Mouse (Mus musculus): ENCODE data around the gene Irgm1. TPM values are rescaled to one million over a fixed set of nuclear protein-coding genes. Genes with fewer than 3 reads are reported as not detected.
"Not testable (repeated sequence)": the region's sequence is repeated elsewhere in the genome, so short reads cannot be mapped to it uniquely, and the experiment has no call there.

The Irgm1 gene
- polyA plus RNA-seq, 1 experiment, result 20.1 TPM

GRCm38 (mm10) chr11:48831273-48831672 lies 40.2 kb downstream of the Irgm1 start:
- Histone ChIP-seq H3K36me3 (ENCODE audit: control insufficient read depth, insufficient read depth, low read length, poor library complexity, severe bottlenecking) (no peaks in the 10 kb centered on the region), H3K27me3 (ENCODE audit: control insufficient read depth, insufficient read depth, low read length, poor library complexity, severe bottlenecking) (no peaks in the 10 kb centered on the region; the same call in 1 of the 2 replicates), H3K4me1 (ENCODE audit: control insufficient read depth, insufficient read depth, low read length) (no peaks in the 10 kb centered on the region), H3K9me3 (replicated peaks; ENCODE audit: control insufficient read depth, insufficient read depth, low read length, poor library complexity, severe bottlenecking) (no peaks in the 10 kb centered on the region), H3K27ac (ENCODE audit: insufficient read depth, low read length) (no peak overlapping the region), H3K9ac (ENCODE audit: low read depth, poor library complexity, severe bottlenecking) (no peak overlapping the region), H3K4me3 (ENCODE audit: low read depth, low read length) (no peak overlapping the region)
- no peak for TF ChIP-seq POLR2A (IDR thresholded peaks at IDR 0.05; ENCODE audit: insufficient read depth, low read length)
- TF ChIP-seq EP300 (IDR thresholded peaks at IDR 0.05; ENCODE audit: insufficient read depth, low read depth, low read length), result no peak
- TF ChIP-seq CTCF (IDR thresholded peaks at IDR 0.05; ENCODE audit: low read depth, low read length), result no peak

DNA sequence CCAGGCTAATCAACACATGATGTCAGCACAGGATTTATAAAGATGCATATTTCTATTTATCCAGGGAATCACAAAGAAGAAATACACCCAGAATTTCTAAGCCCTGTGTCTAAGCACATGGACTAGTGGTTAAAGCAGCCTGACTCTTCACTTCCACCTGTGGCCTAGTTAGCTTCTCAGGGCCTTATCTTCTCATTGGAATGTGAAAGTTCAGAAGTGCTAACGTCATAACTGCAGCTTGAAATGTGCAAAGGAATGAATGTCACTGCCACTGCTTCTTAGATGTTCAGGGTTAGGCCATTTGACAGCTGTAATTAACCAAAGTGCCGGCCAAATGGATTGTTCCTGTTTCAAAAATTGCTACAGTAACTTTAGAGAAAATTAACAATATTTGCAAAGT lies 41.2 kb downstream of the Irgm1 start:
- TF ChIP-seq CTCF (IDR thresholded peaks at IDR 0.05; ENCODE audit: low read depth, low read length) (no peak), EP300 (IDR thresholded peaks at IDR 0.05; ENCODE audit: insufficient read depth, low read depth, low read length) (no peak), POLR2A (IDR thresholded peaks at IDR 0.05; ENCODE audit: insufficient read depth, low read length) (no peak)
- Histone ChIP-seq H3K27ac (ENCODE audit: insufficient read depth, low read length) (no peak overlapping the region), H3K9ac (ENCODE audit: low read depth, poor library complexity, severe bottlenecking) (no peak overlapping the region), H3K4me1 (ENCODE audit: control insufficient read depth, insufficient read depth, low read length) (no peaks in the 10 kb centered on the region), H3K4me3 (ENCODE audit: low read depth, low read length) (no peak overlapping the region), H3K9me3 (replicated peaks; ENCODE audit: control insufficient read depth, insufficient read depth, low read length, poor library complexity, severe bottlenecking) (no peaks in the 10 kb centered on the region), H3K36me3 (ENCODE audit: control insufficient read depth, insufficient read depth, low read length, poor library complexity, severe bottlenecking) (no peaks in the 10 kb centered on the region), H3K27me3 (ENCODE audit: control insufficient read depth, insufficient read depth, low read length, poor library complexity, severe bottlenecking) (no peaks in the 10 kb centered on the region; the same call in 1 of the 2 replicates)

DNA sequence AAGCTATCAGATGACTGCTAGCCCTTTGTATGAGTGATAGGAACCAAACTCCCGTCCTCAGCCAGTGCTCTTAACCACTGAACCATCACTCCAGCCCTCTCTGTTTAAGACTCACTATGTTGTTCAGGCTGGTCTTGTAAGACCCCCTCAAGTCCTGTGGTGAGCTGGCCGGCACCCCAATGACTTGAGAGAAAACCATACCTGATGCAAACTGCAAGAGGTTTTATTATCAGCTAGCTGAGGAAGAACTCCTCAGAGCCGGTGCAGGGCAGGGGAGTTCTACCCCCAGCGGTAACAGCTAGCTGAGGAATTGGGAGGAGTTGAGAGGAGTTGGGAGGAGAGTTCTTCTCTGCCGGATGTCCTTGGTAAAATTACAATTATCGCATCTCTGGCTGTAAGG lies 43.6 kb downstream of the Irgm1 start:
- no peak overlapping the region for H3K4me3 ChIP-seq (ENCODE audit: low read depth, low read length)
- H3K27ac ChIP-seq (ENCODE audit: insufficient read depth, low read length), result no peak overlapping the region
- no peaks in the 10 kb centered on the region for H3K9me3 ChIP-seq (replicated peaks; ENCODE audit: control insufficient read depth, insufficient read depth, low read length, poor library complexity, severe bottlenecking)
- no peak overlapping the region for H3K9ac ChIP-seq (ENCODE audit: low read depth, poor library complexity, severe bottlenecking)
- no peak for TF ChIP-seq CTCF (IDR thresholded peaks at IDR 0.05; ENCODE audit: low read depth, low read length)
- no peak for TF ChIP-seq EP300 (IDR thresholded peaks at IDR 0.05; ENCODE audit: insufficient read depth, low read depth, low read length)
- TF ChIP-seq POLR2A (IDR thresholded peaks at IDR 0.05; ENCODE audit: insufficient read depth, low read length), result no peak
- no peaks in the 10 kb centered on the region for H3K4me1 ChIP-seq (ENCODE audit: control insufficient read depth, insufficient read depth, low read length)
- no peaks in the 10 kb centered on the region for H3K36me3 ChIP-seq (ENCODE audit: control insufficient read depth, insufficient read depth, low read length, poor library complexity, severe bottlenecking)
- no peaks in the 10 kb centered on the region; the same call in none of the 2 replicates for H3K27me3 ChIP-seq (ENCODE audit: control insufficient read depth, insufficient read depth, low read length, poor library complexity, severe bottlenecking)

- 0 out of 2 replicates have a peak, but pooled peaks have one; percentile 44 for TF ChIP-seq EP300 (IDR thresholded peaks at IDR 0.05; ENCODE audit: insufficient read depth, low read depth, low read length)
- no peak for TF ChIP-seq POLR2A (IDR thresholded peaks at IDR 0.05; ENCODE audit: insufficient read depth, low read length)
- Histone ChIP-seq H3K27me3 (ENCODE audit: control insufficient read depth, insufficient read depth, low read length, poor library complexity, severe bottlenecking) (no peaks in the 10 kb centered on the region; the same call in none of the 2 replicates), H3K27ac (ENCODE audit: insufficient read depth, low read length) (peak overlapping the region; percentile 68), H3K36me3 (ENCODE audit: control insufficient read depth, insufficient read depth, low read length, poor library complexity, severe bottlenecking) (no peaks in the 10 kb centered on the region), H3K9ac (ENCODE audit: low read depth, poor library complexity, severe bottlenecking) (peak overlapping the region; percentile 49), H3K4me3 (ENCODE audit: low read depth, low read length) (peak overlapping the region; percentile 60), H3K9me3 (replicated peaks; ENCODE audit: control insufficient read depth, insufficient read depth, low read length, poor library complexity, severe bottlenecking) (no peaks in the 10 kb centered on the region), H3K4me1 (ENCODE audit: control insufficient read depth, insufficient read depth, low read length) (no peaks in the 10 kb centered on the region)
Observed at GRCm38 (mm10) chr11:48826752-48827096, 44.8 kb downstream of the Irgm1 start.

DNA sequence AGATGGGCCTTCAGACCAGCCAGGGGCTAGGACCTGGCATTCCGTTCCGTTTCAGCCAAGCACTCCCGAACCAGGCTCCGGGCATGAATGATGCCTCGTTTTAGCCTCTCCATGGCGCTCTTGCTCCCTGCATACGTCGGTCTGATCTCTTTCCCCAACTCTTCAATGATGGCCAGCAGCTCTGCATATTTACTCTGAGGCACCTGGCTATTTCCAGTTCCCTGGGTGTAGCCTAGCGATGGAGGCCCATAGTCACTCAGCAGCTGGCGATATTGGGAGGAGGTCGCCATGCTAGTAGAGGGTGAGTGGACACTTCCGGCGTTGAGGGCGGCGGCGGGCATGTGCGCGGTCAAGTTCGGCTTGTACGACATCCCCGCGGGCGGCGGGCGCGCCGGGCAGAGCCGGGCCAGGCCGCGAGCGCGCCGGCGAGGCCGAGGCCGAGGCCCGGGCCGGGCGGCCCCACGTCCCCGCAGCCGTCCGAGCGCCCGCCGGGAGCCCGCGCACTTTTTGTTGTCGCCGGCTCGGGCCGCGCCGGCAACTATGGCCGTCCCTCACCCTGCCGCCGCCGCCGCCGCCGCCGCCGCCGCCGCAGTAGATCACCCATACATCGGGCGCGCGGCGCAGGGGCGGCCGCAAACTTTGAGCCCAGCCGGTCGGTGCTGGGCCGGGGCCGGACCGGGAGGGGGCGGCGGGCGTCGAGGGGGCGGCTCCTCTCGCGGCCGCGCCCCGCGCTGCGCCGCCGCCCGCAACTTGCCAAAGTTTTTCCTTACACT lies 45.3 kb downstream of the Irgm1 start, which contains the start of the genes Trim7 and Gm12184:
Gene Trim7, plus strand, starts transcription at position 162 of the 773 bp plus-strand sequence.
Gene Gm12184, minus strand, starts transcription at position 677 of the 773 bp plus-strand sequence.
- H3K27me3 ChIP-seq (ENCODE audit: control insufficient read depth, insufficient read depth, low read length, poor library complexity, severe bottlenecking); H3K9me3 ChIP-seq (replicated peaks; ENCODE audit: control insufficient read depth, insufficient read depth, low read length, poor library complexity, severe bottlenecking); H3K4me1 ChIP-seq (ENCODE audit: control insufficient read depth, insufficient read depth, low read length); H3K36me3 ChIP-seq (ENCODE audit: control insufficient read depth, insufficient read depth, low read length, poor library complexity, severe bottlenecking): not testable (repeated sequence)
- H3K9ac ChIP-seq (ENCODE audit: low read depth, poor library complexity, severe bottlenecking), result peak within 1 kb of the TSS; percentile 49
- peak within 1 kb of the TSS; percentile 72 for H3K4me3 ChIP-seq (ENCODE audit: low read depth, low read length)
- H3K27ac ChIP-seq (ENCODE audit: insufficient read depth, low read length), result peak within 1 kb of the TSS; percentile 68

GRCm38 (mm10) chr11:48824311-48824830 lies 47.1 kb downstream of the Irgm1 start:
- H3K27ac ChIP-seq (ENCODE audit: insufficient read depth, low read length), result no peak overlapping the region
- TF ChIP-seq POLR2A (IDR thresholded peaks at IDR 0.05; ENCODE audit: insufficient read depth, low read length) (no peak), EP300 (IDR thresholded peaks at IDR 0.05; ENCODE audit: insufficient read depth, low read depth, low read length) (no peak), CTCF (IDR thresholded peaks at IDR 0.05; ENCODE audit: low read depth, low read length) (no peak)
- no peaks in the 10 kb centered on the region; the same call in none of the 2 replicates for H3K27me3 ChIP-seq (ENCODE audit: control insufficient read depth, insufficient read depth, low read length, poor library complexity, severe bottlenecking)
- H3K4me1 ChIP-seq (ENCODE audit: control insufficient read depth, insufficient read depth, low read length), result peaks cover 2% of the 10 kb centered on the region
- H3K4me3 ChIP-seq (ENCODE audit: low read depth, low read length), result peak overlapping the region; percentile 69
- peak overlapping the region; percentile 15 for H3K9ac ChIP-seq (ENCODE audit: low read depth, poor library complexity, severe bottlenecking)
- no peaks in the 10 kb centered on the region for H3K9me3 ChIP-seq (replicated peaks; ENCODE audit: control insufficient read depth, insufficient read depth, low read length, poor library complexity, severe bottlenecking)
- no peaks in the 10 kb centered on the region for H3K36me3 ChIP-seq (ENCODE audit: control insufficient read depth, insufficient read depth, low read length, poor library complexity, severe bottlenecking)

All from ES-Bruce4 (cell line).